ENCODE assay signal across 8 mouse cellular contexts in genomic region chr11:101464211-101465100, GRCm38 (mm10). TPM values are rescaled to one million over a fixed set of nuclear protein-coding genes. Genes with fewer than 3 reads are reported as not detected.
DNase-seq lines count a peak whose midpoint lies in the region; ATAC-seq and TF ChIP-seq lines count a peak whose summit lies in the region.

Rnd2 (plus strand) TSS chr11:101464999.

- H3K27me3 ChIP-seq in hindbrain, embryonic 13.5 days, result no peaks in the 10 kb centered on the region
- no peaks in the 10 kb centered on the region for H3K27me3 ChIP-seq in limb, embryonic 11.5 days (ENCODE audit: control insufficient read depth, insufficient read depth, low read length)
- H3K27me3 ChIP-seq in midbrain, postnatal 0 days (ENCODE audit: insufficient read depth, low read length), result no peaks in the 10 kb centered on the region

- peak within 1 kb of the TSS; percentile 91 for H3K4me3 ChIP-seq in brown adipose tissue, adult 24 weeks (ENCODE audit: insufficient read depth, low read depth, low read length)
- peak within 1 kb of the TSS; percentile 94 for H3K4me3 ChIP-seq in hindbrain, embryonic 13.5 days
- peak within 1 kb of the TSS; percentile 71 for H3K4me3 ChIP-seq in limb, embryonic 11.5 days (ENCODE audit: low read depth, low read length)
- peak within 1 kb of the TSS; percentile 96 for H3K4me3 ChIP-seq in midbrain, postnatal 0 days (ENCODE audit: low read depth, low read length)

- H3K27ac ChIP-seq in brown adipose tissue, adult 24 weeks (replicated peaks; ENCODE audit: low read depth, low read length), result peak within 1 kb of the TSS; percentile 88
- H3K27ac ChIP-seq in hindbrain, embryonic 13.5 days, result peak within 1 kb of the TSS; percentile 97
- H3K27ac ChIP-seq in limb, embryonic 11.5 days (replicated peaks; ENCODE audit: low read depth, low read length), result 0 out of 2 replicates have a peak within 1 kb of the TSS, but pooled peaks have one; percentile 12
- H3K27ac ChIP-seq in midbrain, postnatal 0 days (ENCODE audit: low read depth, low read length), result peak within 1 kb of the TSS; percentile 92

- ATAC-seq in hindbrain, embryonic 13.5 days (ENCODE audit: low FRiP score), result no peak
- ATAC-seq in limb, embryonic 11.5 days (ENCODE audit: insufficient number of reproducible peaks, low FRiP score, low TSS enrichment, low read depth), result 0 out of 2 replicates have a peak, but pooled peaks have one; percentile 11
- ATAC-seq in midbrain, postnatal 0 days (ENCODE audit: low FRiP score), result no peak
- no peak for ATAC-seq in activated CD4-positive, CD25-positive, alpha-beta regulatory T cell, adult 4 months

- 10% methylated on average over 12 of the region's 12 CpGs for WGBS in hindbrain, embryonic 13.5 days
- WGBS in limb, embryonic 11.5 days, result 7% methylated on average over 12 of the region's 12 CpGs
- WGBS in midbrain, postnatal 0 days, result 10% methylated on average over 12 of the region's 12 CpGs

- H3K36me3 ChIP-seq in hindbrain, embryonic 13.5 days, result peaks cover 32% of the 10 kb centered on the region
- H3K36me3 ChIP-seq in limb, embryonic 11.5 days (ENCODE audit: control insufficient read depth, insufficient read depth, low read length), result no peaks in the 10 kb centered on the region
- peaks cover 23% of the 10 kb centered on the region for H3K36me3 ChIP-seq in midbrain, postnatal 0 days (ENCODE audit: insufficient read depth, low read length)

- H3K4me1 ChIP-seq in brown adipose tissue, adult 24 weeks (ENCODE audit: control insufficient read depth, insufficient read depth, insufficient read length, low read length), result peaks cover 8% of the 10 kb centered on the region
- H3K4me1 ChIP-seq in hindbrain, embryonic 13.5 days (replicated peaks), result peaks cover 55% of the 10 kb centered on the region
- H3K4me1 ChIP-seq in limb, embryonic 11.5 days (ENCODE audit: control insufficient read depth, insufficient read depth, low read length), result peaks cover 38% of the 10 kb centered on the region
- peaks cover 23% of the 10 kb centered on the region for H3K4me1 ChIP-seq in midbrain, postnatal 0 days (ENCODE audit: insufficient read depth, low read length)

- H3K9ac ChIP-seq in hindbrain, embryonic 13.5 days, result peak within 1 kb of the TSS; percentile 98
- peak within 1 kb of the TSS; percentile 53 for H3K9ac ChIP-seq in limb, embryonic 11.5 days (ENCODE audit: low read length)
- H3K9ac ChIP-seq in midbrain, postnatal 0 days (replicated peaks; ENCODE audit: low read length, poor library complexity, severe bottlenecking), result peak within 1 kb of the TSS; percentile 90

- TF ChIP-seq CTCF in midbrain, postnatal 0 days (IDR thresholded peaks at IDR 0.05), result no peak

- peak; percentile 38 for DNase-seq in thymus, postnatal 0 days (ENCODE audit: low spot score)
- no peak for DNase-seq in thymus, postnatal 10 days (ENCODE audit: low spot score in 2 of 2)
- peak; percentile 49 for DNase-seq in limb, embryonic 11.5 days (ENCODE audit: low spot score)
- no peak for DNase-seq in midbrain, postnatal 0 days (ENCODE audit: low spot score)
- DNase-seq in spleen, postnatal 4 days (ENCODE audit: low spot score in 2 of 2), result no peak

- no peaks in the 10 kb centered on the region for H3K9me3 ChIP-seq in hindbrain, embryonic 13.5 days
- no peaks in the 10 kb centered on the region for H3K9me3 ChIP-seq in limb, embryonic 11.5 days (ENCODE audit: control insufficient read depth, low read length)
- no peaks in the 10 kb centered on the region for H3K9me3 ChIP-seq in midbrain, postnatal 0 days (ENCODE audit: low read length)

- peak within 1 kb of the TSS; percentile 92 for H3K4me2 ChIP-seq in hindbrain, embryonic 13.5 days
- H3K4me2 ChIP-seq in limb, embryonic 11.5 days (ENCODE audit: low read depth, severe bottlenecking), result peak within 1 kb of the TSS; percentile 98
- peak within 1 kb of the TSS; percentile 85 for H3K4me2 ChIP-seq in midbrain, postnatal 0 days (ENCODE audit: low read depth, low read length, poor library complexity, severe bottlenecking)

RNA-seq across cellular contexts. Expression of gene Rnd2, which starts in this region (rescaled TPM):
- 3.7 and 4.6 TPM in 2 replicates for polyA plus RNA-seq in thymus, postnatal 0 days (2015; fragmentation: Nextera tagmentation; extraction: Ambion mirVana)
- polyA plus RNA-seq in brown adipose tissue, adult 24 weeks (2012; ENCODE audit: insufficient read depth, insufficient read length, missing spikeins), result 3.7 and 3.8 TPM in 2 replicates
- polyA plus RNA-seq in hindbrain, embryonic 13.5 days (2015; fragmentation: Nextera tagmentation; extraction: Ambion mirVana), result 108 and 111 TPM in 2 replicates
- 4.7 and 4.8 TPM in 2 replicates for polyA plus RNA-seq in limb, embryonic 11.5 days (2014; fragmentation: Nextera tagmentation; extraction: Ambion mirVana)
- 90.5 and 96.3 TPM in 2 replicates for total RNA-seq in midbrain, postnatal 0 days (2014; rRNA removed)
- 95.7 and 104 TPM in 2 replicates for polyA plus RNA-seq in midbrain, postnatal 0 days (2015; fragmentation: Nextera tagmentation; extraction: Ambion mirVana)
- polyA plus RNA-seq in activated CD4-positive, CD25-positive, alpha-beta regulatory T cell, adult 4 months (2017; shearing (Covaris generic)), result under 1 TPM; 0.24 to 0.36 TPM

Comparison
In these comparisons a context has a peak if more than half of its experiments do, and no peak if none do; other contexts are left out.
1. RNA of gene Rnd2 (polyA plus RNA-seq): 108 to 111 TPM in hindbrain, embryonic 13.5 days and 95.7 to 104 TPM in midbrain, postnatal 0 days; 4.7 to 4.8 TPM in limb, embryonic 11.5 days, 3.7 to 4.6 TPM in thymus, postnatal 0 days, 3.7 to 3.8 TPM in brown adipose tissue, adult 24 weeks and 0.24 to 0.36 TPM in activated CD4-positive, CD25-positive, alpha-beta regulatory T cell, adult 4 months; every median in the first group is over 10 times any median in the second.
2. DNase-seq: peak in thymus, postnatal 0 days (single experiment) and limb, embryonic 11.5 days (single experiment); none in thymus, postnatal 10 days (0 of 2), midbrain, postnatal 0 days (single experiment) and spleen, postnatal 4 days (0 of 2).
3. H3K27ac ChIP-seq: peak in every context shown above with its lines; median percentile 97 in hindbrain, embryonic 13.5 days; 92 in midbrain, postnatal 0 days; 88 in brown adipose tissue, adult 24 weeks; 12 in limb, embryonic 11.5 days.
4. Peak in every context shown above with its lines, with median percentiles within 50 percentile points of each other: H3K4me3 ChIP-seq, H3K4me2 ChIP-seq and H3K9ac ChIP-seq.